Mouse (Mus musculus) testis, adult 2 months (tissue): ENCODE data around the gene 3110082J24Rik. TPM values are rescaled to one million over a fixed set of nuclear protein-coding genes. Genes with fewer than 3 reads are reported as not detected.
A peak's percentile ranks its signal among the peaks of the same experiment; 100 is the strongest.

Experiments
- H3K27ac ChIP-seq: fragments of 200-500 bp; 2 replicates; pipeline ENCODE4 v1.5.1; 2012; ENCODE audit warnings: low read depth, low read length; ENCODE audit not compliant: control insufficient read depth, insufficient read depth
- H3K27me3 ChIP-seq: fragments of 200-500 bp; 2 replicates; pipeline ENCODE4 v1.6.1; 2012; ENCODE audit warnings: mild to moderate bottlenecking, low read length, moderate library complexity; ENCODE audit not compliant: control insufficient read depth, insufficient read depth
- H3K36me3 ChIP-seq: fragments of 200-500 bp; 2 replicates; pipeline ENCODE4 v1.6.1; 2012; ENCODE audit warnings: mild to moderate bottlenecking, low read length; ENCODE audit not compliant: control insufficient read depth, insufficient read depth
- H3K4me1 ChIP-seq: fragments of 200-500 bp; 2 replicates; pipeline ENCODE4 v1.6.1; 2012; ENCODE audit warnings: low read length; ENCODE audit not compliant: control insufficient read depth, insufficient read depth
- H3K4me3 ChIP-seq: fragments of 200-500 bp; 2 replicates; pipeline ENCODE4 v1.5.1; 2012; ENCODE audit warnings: low read depth, mild to moderate bottlenecking, low read length, moderate library complexity, mixed read lengths; ENCODE audit not compliant: control insufficient read depth
- CTCF ChIP-seq: fragments of 200-500 bp; IDR thresholded peaks from 2 replicates; pipeline ENCODE4 v1.5.1; 2012; ENCODE audit warnings: low read depth, mild to moderate bottlenecking, inconsistent platforms, low read length, moderate library complexity; ENCODE audit not compliant: control insufficient read depth, insufficient read depth, insufficient replicate concordance
- POLR2A ChIP-seq: fragments of 200-500 bp; IDR thresholded peaks from 2 replicates; pipeline ENCODE4 v1.6.1; 2012; ENCODE audit warnings: low read depth, mild to moderate bottlenecking, inconsistent platforms, low read length, moderate library complexity; ENCODE audit not compliant: control insufficient read depth
- polyA plus RNA-seq: library from polyadenylated mRNA; depleted of rRNA; stranded (reverse); fragments of >200 nt; gene quantifications from 2 replicates; pipeline ENCODE4 v1.2.3, GENCODE M21; 2012

3110082J24Rik gene
- polyA plus RNA-seq, 1 experiment: not detected

DNA sequence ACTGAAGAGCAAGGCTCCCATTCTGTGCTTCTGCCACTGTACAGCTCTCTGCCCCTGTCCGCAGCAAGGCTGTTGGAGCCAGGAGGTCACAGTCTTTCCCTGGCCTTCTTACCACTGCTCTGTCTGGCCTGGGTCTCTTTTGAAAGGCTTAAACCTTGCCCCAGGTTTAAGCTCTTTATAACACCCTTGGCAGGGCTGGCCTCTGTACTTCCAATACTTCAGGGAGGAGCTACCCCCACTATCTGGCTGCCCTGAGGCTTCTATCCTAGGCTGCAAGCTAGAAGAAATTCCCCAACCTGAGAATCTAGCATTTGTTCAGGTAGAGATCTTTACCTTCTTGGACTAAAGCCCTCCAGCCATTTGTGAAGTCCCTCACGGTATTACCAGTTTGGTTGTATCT is 4.0 kb upstream of the 3110082J24Rik start:
- Histone ChIP-seq H3K36me3 (no peaks in the 10 kb centered on the region), H3K27me3 (peaks cover 2% of the 10 kb centered on the region), H3K4me3 (no peak overlapping the region), H3K27ac (no peak overlapping the region), H3K4me1 (peaks cover 25% of the 10 kb centered on the region)
- no peak for TF ChIP-seq CTCF

DNA sequence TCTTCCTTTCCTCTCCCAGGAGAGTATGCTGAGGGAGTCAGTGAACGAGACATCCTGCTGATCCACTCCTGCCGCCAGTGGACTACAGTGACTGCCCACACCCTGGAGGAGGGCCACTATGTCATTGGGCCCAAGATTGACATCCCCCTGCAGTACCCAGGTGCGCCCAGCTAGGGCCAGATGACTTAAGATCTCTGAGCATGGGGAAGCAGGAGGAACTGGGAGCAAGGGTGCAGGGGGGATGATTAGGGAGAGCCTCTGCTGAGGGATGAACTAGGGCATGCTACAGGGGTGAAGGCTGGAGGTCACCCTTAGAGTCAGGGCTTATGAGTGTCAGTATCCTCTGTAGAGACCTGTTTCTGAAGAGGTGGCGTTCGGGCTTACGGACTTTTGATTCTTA is 2.3 kb upstream of the 3110082J24Rik start:
- Histone ChIP-seq H3K36me3 (no peaks in the 10 kb centered on the region), H3K27me3 (peaks cover 2% of the 10 kb centered on the region), H3K4me3 (no peak overlapping the region), H3K4me1 (peaks cover 15% of the 10 kb centered on the region), H3K27ac (no peak overlapping the region)
- TF ChIP-seq POLR2A (no peak), CTCF (no peak)

DNA sequence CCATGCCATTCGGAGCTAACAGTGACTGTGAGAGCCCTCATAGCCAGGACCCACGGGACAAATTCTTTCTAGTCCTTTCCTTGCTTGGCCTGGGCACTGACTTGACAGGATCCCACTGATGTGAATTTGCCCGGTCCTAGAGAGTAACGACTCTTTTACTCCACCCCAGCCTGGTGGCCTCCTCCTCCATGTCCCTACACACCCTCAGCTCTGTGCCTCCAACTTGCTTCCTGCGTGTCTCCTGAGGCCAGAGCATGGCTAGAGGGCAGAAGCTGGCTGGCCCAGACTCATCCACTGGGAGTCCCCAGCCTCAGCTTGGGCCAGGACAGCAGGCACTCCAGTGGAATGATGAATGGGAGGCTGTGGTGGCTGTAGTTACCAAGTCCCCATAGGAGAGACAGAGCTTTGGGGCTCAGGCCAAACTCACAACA is 1.7 kb upstream of the 3110082J24Rik start:
- H3K27me3 ChIP-seq: peaks cover 2% of the 10 kb centered on the region
- H3K4me1 ChIP-seq: peaks cover 15% of the 10 kb centered on the region
- H3K27ac ChIP-seq: no peak overlapping the region
- TF ChIP-seq POLR2A (no peak), CTCF (no peak)
- H3K36me3 ChIP-seq: no peaks in the 10 kb centered on the region
- H3K4me3 ChIP-seq: no peak overlapping the region

DNA sequence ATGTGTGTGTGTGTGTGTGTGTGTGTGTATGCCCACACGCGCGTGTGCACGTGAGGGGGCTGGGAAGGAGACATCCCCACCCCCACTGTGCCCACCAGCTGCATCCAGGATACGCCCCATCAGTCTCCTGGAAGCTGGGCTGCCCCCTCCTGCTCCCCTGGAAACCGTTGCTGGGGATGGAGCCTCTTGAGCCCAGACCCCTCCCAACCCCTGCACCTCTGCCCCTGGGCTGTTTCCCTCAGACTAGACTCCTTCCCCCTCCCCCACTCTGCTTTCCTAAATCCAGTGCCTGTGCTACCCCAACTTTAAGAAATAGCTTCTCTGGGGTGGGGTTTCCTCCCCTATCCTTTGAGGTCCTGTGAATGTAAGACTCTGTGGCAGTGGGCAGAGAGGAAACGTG is 1.3 kb upstream of the 3110082J24Rik start:
- no peak overlapping the region for H3K27ac ChIP-seq
- TF ChIP-seq POLR2A (no peak), CTCF (no peak)
- no peak overlapping the region for H3K4me3 ChIP-seq
- H3K27me3 ChIP-seq: peaks cover 2% of the 10 kb centered on the region
- no peaks in the 10 kb centered on the region for H3K36me3 ChIP-seq
- peaks cover 15% of the 10 kb centered on the region for H3K4me1 ChIP-seq

DNA sequence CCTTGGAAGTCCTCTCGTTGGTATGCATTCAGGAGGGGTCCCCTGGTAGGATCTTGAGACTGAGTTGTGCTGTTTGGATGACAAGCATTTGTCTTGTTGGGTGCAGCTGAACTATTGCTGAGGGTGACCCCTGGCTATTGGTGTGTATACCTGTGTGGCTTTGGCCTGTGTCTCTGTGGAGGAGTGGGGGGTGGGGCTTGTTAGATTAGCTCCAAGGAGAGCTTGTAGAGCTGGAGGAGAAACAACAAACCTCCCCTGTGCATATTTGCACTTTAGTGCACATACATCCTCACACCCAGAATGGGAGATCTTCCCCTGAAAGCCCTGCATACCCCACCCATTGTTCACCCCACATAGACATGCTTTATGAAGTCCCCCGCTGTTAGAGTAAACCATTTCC is 870 bp upstream of the 3110082J24Rik start:
- H3K36me3 ChIP-seq: no peaks in the 10 kb centered on the region
- peaks cover 2% of the 10 kb centered on the region for H3K27me3 ChIP-seq
- H3K4me1 ChIP-seq: peaks cover 15% of the 10 kb centered on the region
- no peak overlapping the region for H3K4me3 ChIP-seq
- TF ChIP-seq CTCF (no peak), POLR2A (no peak)
- H3K27ac ChIP-seq: no peak overlapping the region

DNA sequence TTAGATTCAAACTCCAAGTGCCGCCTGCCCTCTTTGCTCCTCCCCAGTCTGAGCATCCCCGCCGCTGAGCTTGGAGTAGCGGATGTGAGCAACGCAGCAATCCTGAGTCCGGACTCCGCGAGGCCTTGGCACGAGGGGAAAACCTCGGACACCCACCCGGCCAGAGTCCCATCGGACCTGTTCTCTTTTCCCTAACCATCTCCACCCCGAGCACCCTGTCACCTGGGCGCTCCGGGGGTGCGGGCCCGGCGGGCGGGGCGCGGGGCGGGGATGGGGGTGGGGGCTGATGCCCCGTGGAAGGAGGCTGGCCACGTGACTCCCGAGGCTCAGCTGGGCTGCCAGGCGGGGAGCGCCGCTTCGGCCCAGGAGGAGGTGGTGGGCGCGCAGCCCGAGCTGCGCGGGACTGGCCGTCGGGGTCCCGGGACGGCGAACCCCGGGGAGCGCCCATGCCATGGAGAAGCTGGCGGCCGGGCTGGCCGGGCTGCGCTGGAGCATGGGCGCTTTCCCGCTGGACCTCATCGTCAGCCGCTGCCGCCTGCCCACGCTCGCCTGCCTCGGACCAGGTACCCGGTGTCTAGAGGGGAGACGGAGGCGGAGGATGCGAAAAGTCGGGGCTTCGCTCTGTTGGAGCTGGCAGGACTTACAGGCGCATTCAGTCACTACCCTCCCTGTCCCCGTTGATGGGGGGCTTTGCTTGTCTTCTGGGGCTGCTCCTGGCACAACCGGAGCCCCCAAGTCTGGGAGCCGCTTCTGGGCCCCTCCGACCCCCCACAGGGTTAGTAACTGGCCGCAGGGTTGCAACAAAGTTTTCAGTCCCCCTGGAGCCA is 832 bp downstream of the 3110082J24Rik start, which contains the start of gene Garem2:
Gene Garem2 (plus strand): TSS at position 321 of the 827 bp plus-strand sequence.
- H3K27ac ChIP-seq: no peak within 1 kb of the TSS
- no peaks in the 10 kb centered on the region for H3K36me3 ChIP-seq
- TF ChIP-seq CTCF (no peak), POLR2A (no peak)
- H3K4me1 ChIP-seq: peaks cover 6% of the 10 kb centered on the region
- peak within 1 kb of the TSS; percentile 73 for H3K4me3 ChIP-seq
- H3K27me3 ChIP-seq: peaks cover 2% of the 10 kb centered on the region

DNA sequence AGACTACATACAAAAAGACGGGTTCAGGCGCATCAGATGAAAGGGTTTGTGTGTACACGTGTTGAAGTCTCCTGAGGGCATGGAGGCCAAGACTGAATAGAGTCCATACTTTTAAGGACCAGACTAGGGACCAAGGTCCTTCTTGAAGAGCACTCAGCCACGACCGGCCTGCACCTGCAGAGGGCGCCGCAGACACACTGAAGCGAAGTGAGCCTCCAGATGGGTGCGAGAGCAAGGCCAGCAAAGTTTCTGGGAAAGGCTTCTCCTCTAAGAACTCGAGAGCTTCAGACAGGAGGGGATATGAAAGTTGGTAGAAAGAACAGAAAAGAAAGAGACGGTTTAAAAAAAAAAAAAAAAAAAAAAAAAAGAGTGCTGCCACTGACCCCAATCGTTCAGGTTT is 1.5 kb downstream of the 3110082J24Rik start:
- Histone ChIP-seq H3K4me1 (peaks cover 6% of the 10 kb centered on the region), H3K27ac (no peak overlapping the region), H3K36me3 (no peaks in the 10 kb centered on the region), H3K27me3 (peaks cover 2% of the 10 kb centered on the region), H3K4me3 (no peak overlapping the region)
- TF ChIP-seq POLR2A: no peak
- TF ChIP-seq CTCF: peak; percentile 57; the same call in 1 of the 2 replicates
